Mouse (Mus musculus): ENCODE data around the gene Olfr26. TPM values are rescaled to one million over a fixed set of nuclear protein-coding genes. Genes with fewer than 3 reads are reported as not detected.
"Not testable (repeated sequence)": the region's sequence is repeated elsewhere in the genome, so short reads cannot be mapped to it uniquely, and the experiment has no call there.

Olfr26 gene
- total and polyA plus RNA-seq, 3 experiments, result not detected

DNA sequence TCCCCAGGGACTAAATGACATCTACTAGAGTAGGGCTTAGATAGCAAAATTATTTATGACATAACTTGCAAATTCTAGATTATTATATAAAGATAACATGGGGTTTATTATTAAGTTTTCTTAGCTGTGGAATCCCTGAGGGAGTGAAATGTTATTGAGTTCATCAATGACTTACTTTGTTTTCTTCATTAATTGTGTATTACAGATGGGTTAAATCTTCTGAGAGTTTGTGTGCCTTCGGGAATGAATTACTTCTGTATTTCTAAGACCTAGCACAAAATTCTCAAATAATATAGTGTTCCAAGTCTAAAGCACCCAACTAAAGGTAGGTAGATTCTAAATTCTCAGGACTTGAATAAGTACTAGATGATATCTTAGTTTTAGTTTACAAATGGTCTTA lies 10.7 kb upstream of the Olfr26 start, which contains the start of gene Olfr924:
TSS of gene Olfr924 (plus strand) at position 301 of the 400 bp plus-strand sequence.
- no peaks in the 10 kb centered on the region for H3K79me2 ChIP-seq (replicated peaks; ENCODE audit: control insufficient read depth, insufficient read depth, low read length)
- H3K9ac ChIP-seq (ENCODE audit: low read depth, low read length), result no peak within 1 kb of the TSS
- no peaks in the 10 kb centered on the region for H3K27me3 ChIP-seq (ENCODE audit: control insufficient read depth, insufficient read depth, low read length)
- H3K36me3 ChIP-seq (ENCODE audit: control insufficient read depth, insufficient read depth, low read length), result no peaks in the 10 kb centered on the region
- intact Hi-C loops (cut with DNase I), result no loop called here
- TF ChIP-seq POLR2A (IDR thresholded peaks at IDR 0.05; ENCODE audit: insufficient read depth, low read depth, low read length), result no peak
- no peaks in the 10 kb centered on the region for H3K4me1 ChIP-seq (ENCODE audit: control insufficient read depth, insufficient read depth, low read length)
- H3K27ac ChIP-seq, result no peak within 1 kb of the TSS
- 75% methylated on average over 1 of the region's 1 CpGs for WGBS
- no peak for DNase-seq
- no peak within 1 kb of the TSS for H3K4me3 ChIP-seq

- H3K4me1 ChIP-seq (ENCODE audit: control insufficient read depth, insufficient read depth, low read length); H3K36me3 ChIP-seq (ENCODE audit: control insufficient read depth, insufficient read depth, low read length); intact Hi-C loops (cut with DNase I); DNase-seq; H3K9ac ChIP-seq (ENCODE audit: low read depth, low read length); H3K79me2 ChIP-seq (replicated peaks; ENCODE audit: control insufficient read depth, insufficient read depth, low read length); H3K27ac ChIP-seq; H3K27me3 ChIP-seq (ENCODE audit: control insufficient read depth, insufficient read depth, low read length); H3K4me3 ChIP-seq: not testable (repeated sequence)
- 54% methylated on average over 2 of the region's 2 CpGs for WGBS
These were observed 20.0 kb downstream of the Olfr26 start for GRCm38 (mm10) chr9:38874880-38875279.

GRCm38 (mm10) chr9:38876826-38877225 lies 22.0 kb downstream of the Olfr26 start, which contains the start of gene Olfr926:
Gene Olfr926, plus strand, starts transcription at chr9:38877126.
- H3K79me2 ChIP-seq (replicated peaks; ENCODE audit: control insufficient read depth, insufficient read depth, low read length), result no peaks in the 10 kb centered on the region
- WGBS, result 63% methylated on average over 2 of the region's 2 CpGs

More at GRCm38 (mm10) chr9:38876826-38877225, 22.0 kb downstream of the Olfr26 start, which contains the start of gene Olfr926:
- H3K27me3 ChIP-seq (ENCODE audit: control insufficient read depth, insufficient read depth, low read length), result no peaks in the 10 kb centered on the region
- no peak within 1 kb of the TSS for H3K9ac ChIP-seq (ENCODE audit: low read depth, low read length)
- H3K4me3 ChIP-seq, result no peak within 1 kb of the TSS
- DNase-seq, result no peak
- intact Hi-C loops (cut with DNase I), result no loop called here
- TF ChIP-seq CTCF (IDR thresholded peaks at IDR 0.05), result no peak
- TF ChIP-seq POLR2A (IDR thresholded peaks at IDR 0.05; ENCODE audit: insufficient read depth, low read depth, low read length), result no peak
- TF ChIP-seq EP300 (IDR thresholded peaks at IDR 0.05; ENCODE audit: insufficient read depth, low read depth, low read length), result no peak
- no peak within 1 kb of the TSS for H3K27ac ChIP-seq
- no peaks in the 10 kb centered on the region for H3K4me1 ChIP-seq (ENCODE audit: control insufficient read depth, insufficient read depth, low read length)
- H3K36me3 ChIP-seq (ENCODE audit: control insufficient read depth, insufficient read depth, low read length), result no peaks in the 10 kb centered on the region

Other genes with a start within 250 kb of the Olfr26 start
- gene Olfr914, start 250.0 kb upstream of the Olfr26 start, total RNA-seq (2021), result not detected
- gene Olfr914, start 250.0 kb upstream of the Olfr26 start, polyA plus RNA-seq (2012; rRNA removed), result not detected in 2 replicates
- gene Olfr916, start 195.2 kb upstream of the Olfr26 start, total RNA-seq (2021), result not detected
- not detected in 2 replicates for gene Olfr916, start 195.2 kb upstream of the Olfr26 start, polyA plus RNA-seq (2012; rRNA removed)
- not detected for gene Olfr917, start 189.2 kb upstream of the Olfr26 start, total RNA-seq (2021)
- gene Olfr917, start 189.2 kb upstream of the Olfr26 start, polyA plus RNA-seq (2012; rRNA removed), result not detected in 2 replicates
- gene Olfr918, start 180.5 kb upstream of the Olfr26 start, total RNA-seq (2021), result not detected
- not detected in 2 replicates for gene Olfr918, start 180.5 kb upstream of the Olfr26 start, polyA plus RNA-seq (2012; rRNA removed)
- not detected for gene Olfr919, start 151.4 kb upstream of the Olfr26 start, total RNA-seq (2021)
- not detected in 2 replicates for gene Olfr919, start 151.4 kb upstream of the Olfr26 start, polyA plus RNA-seq (2012; rRNA removed)
- gene Vwa5a, start 136.8 kb upstream of the Olfr26 start, total RNA-seq (2021), result 10 to 100 TPM; 24.8 to 31.6 TPM
- gene Vwa5a, start 136.8 kb upstream of the Olfr26 start, polyA plus RNA-seq (2012; rRNA removed), result 13.3 and 27.1 TPM in 2 replicates
- under 1 TPM in 1 of 2 experiments, not detected in 1; 0.05 TPM for gene Olfr920, start 102.8 kb upstream of the Olfr26 start, total RNA-seq (2021)
- gene Olfr920, start 102.8 kb upstream of the Olfr26 start, polyA plus RNA-seq (2012; rRNA removed), result 0.06 and 0.12 TPM in 2 replicates
- gene Olfr921, start 82.0 kb upstream of the Olfr26 start, total RNA-seq (2021), result not detected
- not detected in 2 replicates for gene Olfr921, start 82.0 kb upstream of the Olfr26 start, polyA plus RNA-seq (2012; rRNA removed)
- not detected for gene Olfr922, start 40.4 kb upstream of the Olfr26 start, total RNA-seq (2021)
- not detected in 2 replicates for gene Olfr922, start 40.4 kb upstream of the Olfr26 start, polyA plus RNA-seq (2012; rRNA removed)
- not detected for gene Olfr923, start 28.5 kb upstream of the Olfr26 start, total RNA-seq (2021)
- not detected in 2 replicates for gene Olfr923, start 28.5 kb upstream of the Olfr26 start, polyA plus RNA-seq (2012; rRNA removed)
- not detected for gene Olfr924, start 10.6 kb upstream of the Olfr26 start, total RNA-seq (2021)
- not detected in 2 replicates for gene Olfr924, start 10.6 kb upstream of the Olfr26 start, polyA plus RNA-seq (2012; rRNA removed)
- gene Olfr926, start 22.1 kb downstream of the Olfr26 start, total RNA-seq (2021), result not detected
- gene Olfr926, start 22.1 kb downstream of the Olfr26 start, polyA plus RNA-seq (2012; rRNA removed), result not detected in 2 replicates
- not detected for gene Olfr930, start 74.7 kb downstream of the Olfr26 start, total RNA-seq (2021)
- gene Olfr930, start 74.7 kb downstream of the Olfr26 start, polyA plus RNA-seq (2012; rRNA removed), result not detected in 2 replicates
- not detected for gene Olfr933, start 117.3 kb downstream of the Olfr26 start, total RNA-seq (2021)
- gene Olfr933, start 117.3 kb downstream of the Olfr26 start, polyA plus RNA-seq (2012; rRNA removed), result not detected in 2 replicates
- gene Olfr934, start 133.3 kb downstream of the Olfr26 start, total RNA-seq (2021), result not detected
- gene Olfr934, start 133.3 kb downstream of the Olfr26 start, polyA plus RNA-seq (2012; rRNA removed), result not detected in 2 replicates
- not detected for gene Olfr935, start 144.6 kb downstream of the Olfr26 start, total RNA-seq (2021)
- gene Olfr935, start 144.6 kb downstream of the Olfr26 start, polyA plus RNA-seq (2012; rRNA removed), result not detected in 2 replicates
- gene Olfr146, start 168.3 kb downstream of the Olfr26 start, total RNA-seq (2021), result not detected
- not detected in 2 replicates for gene Olfr146, start 168.3 kb downstream of the Olfr26 start, polyA plus RNA-seq (2012; rRNA removed)
- not detected for gene Olfr937, start 209.9 kb downstream of the Olfr26 start, total RNA-seq (2021)
- not detected in 2 replicates for gene Olfr937, start 209.9 kb downstream of the Olfr26 start, polyA plus RNA-seq (2012; rRNA removed)
- gene Olfr938, start 223.8 kb downstream of the Olfr26 start, total RNA-seq (2021), result not detected
- gene Olfr938, start 223.8 kb downstream of the Olfr26 start, polyA plus RNA-seq (2012; rRNA removed), result not detected in 2 replicates